Mouse (Mus musculus): ENCODE results near the gene Aox2.

The Aox2 gene

GRCm38 (mm10) chr1:58278026-58278425 is at the start of gene Aox2:
Gene Aox2 (plus strand): TSS chr1:58278326.
- DNase-seq (ENCODE audit: low read depth, low spot score) = no peak

DNA sequence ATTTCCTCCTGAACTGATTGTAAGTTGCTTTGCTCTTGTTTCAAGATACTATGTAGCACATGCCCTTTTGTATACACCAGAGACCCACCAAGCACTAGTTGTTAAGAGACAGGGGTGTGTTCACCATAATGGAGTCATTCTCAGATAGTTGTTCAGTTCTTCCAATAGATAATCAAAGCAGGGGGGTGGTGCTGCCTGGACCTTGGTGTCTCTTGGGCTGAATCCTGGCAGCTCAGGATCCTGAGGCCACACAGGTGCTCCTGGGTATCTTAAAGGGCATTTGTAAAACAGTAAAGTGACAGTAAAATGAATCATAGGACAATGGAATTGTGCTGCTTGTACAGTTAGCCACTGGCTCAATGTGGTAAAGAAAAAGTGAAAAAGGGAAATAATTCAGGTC is 49.2 kb upstream of the Aox2 start:
- no peak for DNase-seq (ENCODE audit: low read depth, low spot score)

DNA sequence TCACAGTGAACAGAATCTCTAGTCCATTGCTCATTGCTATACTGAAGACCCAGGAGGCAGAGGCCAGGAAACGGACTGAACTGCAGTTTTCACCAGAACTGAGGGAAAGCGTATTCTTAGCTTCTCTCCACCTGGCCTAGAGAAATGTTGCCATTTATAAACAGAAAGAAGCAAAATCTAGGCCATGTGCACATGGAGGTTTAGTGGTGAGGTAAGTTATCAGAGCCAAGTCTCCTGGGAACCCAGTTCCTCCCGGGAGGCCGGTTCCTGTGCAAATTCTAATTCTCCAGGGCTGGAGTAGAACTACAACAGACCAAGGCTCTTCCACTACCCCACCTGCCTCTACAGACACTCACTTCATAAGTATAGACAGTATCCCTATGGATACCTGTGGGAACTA is 48.4 kb upstream of the Aox2 start:
- no peak for DNase-seq (ENCODE audit: low read depth, low spot score)

- DNase-seq (ENCODE audit: low read depth, low spot score) = no peak
These were observed 47.6 kb upstream of the Aox2 start for GRCm38 (mm10) chr1:58230542-58230941.

DNA sequence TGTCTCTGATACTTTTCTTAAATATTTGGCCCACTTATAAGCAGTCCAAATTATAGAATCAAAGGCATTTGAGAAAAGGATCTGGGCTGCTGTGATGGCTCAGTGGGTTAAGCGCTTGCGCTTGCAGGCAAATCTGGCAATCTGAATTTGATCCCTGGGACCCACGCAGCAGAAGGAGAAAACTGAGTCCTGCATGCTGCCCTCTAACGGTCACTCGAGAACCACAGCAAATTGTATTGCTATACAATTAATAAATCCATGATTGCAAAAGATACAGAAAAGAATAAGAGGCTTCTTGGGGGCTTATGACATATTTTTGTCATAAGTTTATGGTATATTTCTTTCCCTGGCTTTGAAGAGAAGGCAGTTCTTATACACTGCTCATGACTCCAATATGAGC is 42.7 kb upstream of the Aox2 start:
- DNase-seq (ENCODE audit: low read depth, low spot score) = no peak

- DNase-seq (ENCODE audit: low read depth, low spot score) = no peak
These were observed 40.4 kb upstream of the Aox2 start for GRCm38 (mm10) chr1:58237527-58238299.

DNA sequence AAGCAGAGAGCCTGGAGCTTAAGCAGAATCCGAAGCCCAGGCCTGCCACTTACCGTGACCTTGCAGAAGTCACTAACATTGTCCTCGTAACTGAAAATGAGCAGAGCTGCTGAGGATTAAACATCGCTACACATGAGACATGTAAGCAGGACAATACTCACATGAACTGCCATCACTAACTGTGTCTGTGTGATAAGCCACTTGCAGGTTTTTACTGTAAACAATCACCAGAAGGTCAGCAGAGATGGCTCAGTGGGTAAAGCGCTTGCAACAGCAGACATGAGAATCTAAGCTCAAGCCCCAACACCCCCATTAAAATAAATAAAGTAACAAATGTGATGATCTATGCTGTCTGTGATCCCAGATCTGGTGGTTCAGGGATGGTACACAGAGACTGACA is 39.7 kb upstream of the Aox2 start:
- no peak for DNase-seq (ENCODE audit: low read depth, low spot score)

DNA sequence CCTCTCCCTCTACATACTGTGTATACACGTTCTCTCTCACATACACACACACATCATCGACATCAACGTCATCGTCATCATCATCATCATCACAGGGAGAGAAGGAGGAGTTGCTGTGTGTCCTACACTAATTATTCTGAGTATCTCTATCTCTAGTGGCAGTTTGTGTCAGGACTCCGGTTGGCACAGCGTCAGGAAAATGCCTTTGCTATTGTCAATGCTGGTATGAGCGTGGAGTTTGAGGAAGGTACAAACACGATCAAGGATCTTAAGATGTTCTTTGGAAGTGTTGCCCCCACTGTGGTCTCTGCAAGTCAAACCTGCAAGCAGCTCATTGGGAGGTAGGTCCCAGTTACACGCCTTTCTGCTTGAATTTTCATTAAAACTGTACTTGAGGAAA is 39.2 kb upstream of the Aox2 start:
- DNase-seq (ENCODE audit: low read depth, low spot score) = no peak

DNA sequence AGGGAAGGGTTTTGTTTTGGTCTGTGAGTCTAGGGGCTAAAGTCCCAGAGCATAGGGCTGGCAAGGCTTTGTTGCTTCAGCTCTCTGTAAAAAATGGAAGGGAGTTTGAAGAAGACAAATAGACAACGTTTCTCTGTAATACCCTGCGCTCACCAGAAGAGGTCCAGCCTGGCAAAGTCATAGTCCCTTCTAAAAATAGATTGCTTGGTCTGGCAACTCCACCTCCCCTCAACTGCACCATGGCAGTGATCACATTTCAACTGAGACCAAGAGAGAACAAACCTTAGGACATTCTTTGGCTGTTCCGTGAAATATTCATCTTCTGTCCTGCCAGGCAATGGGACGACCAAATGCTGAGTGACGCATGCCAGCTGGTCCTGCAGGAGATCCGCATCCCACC is 37.8 kb upstream of the Aox2 start:
- no peak for DNase-seq (ENCODE audit: low read depth, low spot score)

DNA sequence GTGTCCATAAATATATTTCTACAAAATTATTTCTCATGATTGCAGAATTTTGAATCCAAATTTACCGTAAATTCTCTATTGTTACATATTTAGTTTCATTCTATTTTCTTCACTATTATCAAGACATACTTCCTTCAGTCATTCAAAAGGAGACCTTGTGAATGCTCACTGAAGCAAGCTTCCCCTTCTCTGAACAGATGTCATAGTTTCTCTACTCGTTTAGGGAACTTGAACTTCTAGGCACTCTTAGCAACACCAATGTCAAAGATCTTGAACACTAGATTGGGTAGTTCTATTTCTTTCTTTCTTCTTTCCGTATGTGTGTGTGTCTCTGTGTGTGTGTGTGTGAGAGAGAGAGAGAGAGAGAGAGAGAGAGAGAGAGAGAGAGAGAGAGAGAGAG is 33.6 kb upstream of the Aox2 start:
- no peak for DNase-seq (ENCODE audit: low read depth, low spot score)

DNA sequence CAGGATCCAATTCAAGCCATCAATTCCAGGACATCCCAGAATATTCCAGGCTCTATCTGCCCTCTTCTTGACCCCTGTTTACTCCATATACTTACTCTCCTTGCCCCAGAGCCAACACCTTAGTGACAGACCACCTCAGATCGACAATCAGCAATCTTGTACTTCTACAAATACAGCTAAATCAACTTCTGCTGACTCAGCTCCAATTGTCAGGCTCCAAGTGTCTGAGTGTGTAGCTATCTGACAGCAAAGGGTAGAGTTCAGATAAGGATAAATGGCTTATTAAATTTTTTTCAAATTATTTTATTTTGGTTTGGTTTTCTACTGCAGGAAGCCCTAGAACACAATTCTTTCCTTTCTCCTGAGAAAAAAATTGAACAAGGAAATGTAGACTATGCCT is 29.6 kb upstream of the Aox2 start:
- DNase-seq (ENCODE audit: low read depth, low spot score) = no peak

DNA sequence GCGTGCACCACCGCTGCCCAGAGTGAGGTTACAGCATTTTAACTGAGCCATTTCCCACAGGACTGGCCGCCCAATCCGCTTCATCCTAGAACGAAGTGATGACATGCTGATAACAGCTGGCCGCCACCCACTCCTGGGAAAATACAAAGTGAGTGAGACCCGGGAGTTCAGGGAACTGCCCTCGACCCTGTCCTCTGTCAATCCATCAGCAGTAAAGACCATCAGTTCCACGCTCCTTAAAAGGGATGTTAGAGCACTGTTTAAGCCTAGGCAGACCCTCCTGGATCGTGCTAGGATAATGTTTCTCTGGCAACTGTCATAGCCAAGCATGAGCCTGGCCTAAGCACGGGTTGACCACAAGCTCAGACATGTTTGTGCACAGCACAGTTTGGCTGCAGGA is 24.7 kb upstream of the Aox2 start:
- DNase-seq (ENCODE audit: low read depth, low spot score) = no peak

GRCm38 (mm10) chr1:58257195-58257991 is 20.7 kb upstream of the Aox2 start:
- no peak for DNase-seq (ENCODE audit: low read depth, low spot score)

DNA sequence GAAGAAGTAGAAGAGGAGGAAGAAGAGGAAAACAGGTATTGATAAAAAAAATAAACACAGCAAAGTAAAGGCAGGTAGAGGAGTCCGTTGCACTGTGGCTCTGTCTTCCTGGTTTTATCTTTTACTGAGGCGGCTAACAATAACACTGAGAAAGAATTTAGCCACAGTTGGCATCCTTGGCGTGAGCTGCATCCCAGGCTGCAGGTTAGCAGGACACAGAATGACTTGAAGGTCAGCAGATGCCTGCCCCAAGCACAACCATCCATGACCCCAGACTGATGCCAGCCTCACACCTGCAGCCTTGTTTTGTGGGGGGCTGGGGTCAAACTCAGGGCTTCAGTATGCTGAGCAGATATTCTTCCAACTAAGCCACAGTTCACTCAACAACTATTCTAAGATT is 17.8 kb upstream of the Aox2 start:
- no peak for DNase-seq (ENCODE audit: low read depth, low spot score)

DNA sequence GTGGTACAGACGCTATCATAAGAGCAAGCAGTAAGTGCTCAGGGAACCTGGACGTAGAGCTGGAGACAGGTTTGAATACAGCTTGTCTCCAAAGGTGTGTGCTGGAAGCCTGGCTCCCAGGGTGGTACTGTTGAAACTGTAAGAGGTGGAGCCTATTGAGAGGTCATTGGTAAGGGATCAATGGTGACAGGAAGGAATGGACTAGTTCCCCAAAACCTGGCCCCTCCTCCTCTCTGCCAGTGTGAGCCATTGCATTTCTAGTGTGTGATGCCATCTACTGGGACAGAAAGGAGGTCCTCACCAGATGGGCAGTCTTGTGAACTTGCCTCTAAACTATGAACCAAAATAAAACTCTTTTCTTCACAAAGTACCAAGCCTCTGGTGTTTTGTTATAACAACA is 9.9 kb upstream of the Aox2 start:
- no peak for DNase-seq (ENCODE audit: low read depth, low spot score)

GRCm38 (mm10) chr1:58270807-58271569 is 7.1 kb upstream of the Aox2 start:
- DNase-seq (ENCODE audit: low read depth, low spot score) = peak; percentile 49

- DNase-seq (ENCODE audit: low read depth, low spot score) = no peak
These were observed 2.2 kb upstream of the Aox2 start for GRCm38 (mm10) chr1:58275879-58276278.

DNA sequence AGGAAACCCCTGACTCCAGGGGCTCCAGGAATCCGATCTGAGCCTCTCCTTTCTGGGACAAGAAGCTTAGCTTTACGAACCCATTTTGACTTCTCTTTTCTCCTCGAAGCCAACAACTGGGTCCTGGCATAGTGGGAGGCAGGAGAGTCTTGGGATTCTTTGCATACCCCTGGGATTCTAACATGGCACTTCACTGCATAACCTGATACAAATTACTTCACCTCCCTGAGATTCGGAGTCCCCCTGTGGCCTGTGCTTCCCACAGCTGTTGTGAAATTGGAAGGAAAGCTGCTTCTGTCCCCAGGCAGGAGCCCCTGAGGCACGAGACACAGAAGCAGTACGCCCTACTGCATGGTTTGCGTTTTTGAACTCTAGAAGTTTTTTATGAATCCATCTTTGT is 387 bp downstream of the Aox2 start:
- DNase-seq (ENCODE audit: low read depth, low spot score) = no peak

GRCm38 (mm10) chr1:58280381-58280780 is 2.3 kb downstream of the Aox2 start:
- DNase-seq (ENCODE audit: low read depth, low spot score) = no peak

DNA sequence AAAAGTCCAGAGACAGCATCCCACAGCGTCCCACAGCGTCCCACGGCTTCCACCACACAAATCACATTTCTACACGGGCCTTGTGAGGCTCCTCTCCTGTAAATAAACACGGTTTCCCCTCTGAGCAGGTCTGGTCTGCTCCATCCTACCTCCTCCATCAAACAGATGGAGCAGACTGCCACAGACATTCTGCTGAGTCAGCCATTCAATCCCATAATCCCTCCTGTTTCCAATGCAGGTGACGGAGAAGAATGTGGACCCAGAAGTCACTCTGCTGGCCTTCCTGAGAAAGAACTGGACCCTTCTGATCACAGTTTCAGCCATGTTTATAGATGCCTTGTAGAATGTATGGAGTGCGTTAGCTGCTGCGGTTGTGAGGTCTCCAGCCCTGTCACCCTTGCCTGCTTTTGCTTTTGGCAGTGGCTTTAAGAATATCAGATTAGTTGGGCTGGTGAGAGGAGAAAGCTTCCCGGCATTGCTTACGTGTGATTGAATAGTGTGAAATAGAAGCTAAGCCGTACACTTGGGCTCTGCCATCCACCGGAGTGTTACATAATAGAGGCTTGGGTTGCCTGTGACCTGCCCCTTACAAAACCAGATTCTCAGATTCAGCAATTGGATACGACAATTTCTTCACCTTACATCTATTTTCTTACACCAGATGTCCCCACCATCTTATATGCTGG is 3.0 kb downstream of the Aox2 start:
- DNase-seq (ENCODE audit: low read depth, low spot score) = no peak

GRCm38 (mm10) chr1:58281625-58281988 is 3.5 kb downstream of the Aox2 start:
- DNase-seq (ENCODE audit: low read depth, low spot score) = peak; percentile 6

DNA sequence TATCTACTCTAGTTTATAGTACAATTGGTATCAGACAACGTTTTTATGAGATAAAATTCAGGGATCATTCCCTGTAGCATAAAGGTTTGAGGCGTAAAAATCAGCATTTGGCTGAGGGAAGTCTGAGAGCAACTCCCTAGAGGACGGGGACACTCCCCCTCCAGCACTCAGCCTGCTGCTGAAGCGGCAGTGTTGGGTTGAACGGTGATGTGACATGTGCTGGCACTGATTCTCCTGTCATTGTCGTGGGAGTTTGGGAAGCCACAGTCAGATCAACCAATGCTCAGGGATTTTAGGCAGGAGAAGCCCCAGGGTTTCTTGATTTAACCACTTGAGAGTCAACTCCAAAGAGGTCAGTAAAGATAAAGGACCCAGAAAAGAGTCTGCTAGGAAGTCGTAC is 6.4 kb downstream of the Aox2 start:
- no peak for DNase-seq (ENCODE audit: low read depth, low spot score)

Measured in brain, embryonic 18.5 days (tissue).